Mouse (Mus musculus) forelimb bud, embryonic 11.5 days (tissue): ENCODE results near the gene Gm5168.
"Not testable (repeated sequence)": the region's sequence is repeated elsewhere in the genome, so short reads cannot be mapped to it uniquely, and the experiment has no call there.

Experiments
- DNase-seq: peaks from one replicate; pipeline ENCODE4 v3.0.0-alpha.2; 2012; ENCODE audit warnings: low read depth, low spot score

The Gm5168 gene

DNA sequence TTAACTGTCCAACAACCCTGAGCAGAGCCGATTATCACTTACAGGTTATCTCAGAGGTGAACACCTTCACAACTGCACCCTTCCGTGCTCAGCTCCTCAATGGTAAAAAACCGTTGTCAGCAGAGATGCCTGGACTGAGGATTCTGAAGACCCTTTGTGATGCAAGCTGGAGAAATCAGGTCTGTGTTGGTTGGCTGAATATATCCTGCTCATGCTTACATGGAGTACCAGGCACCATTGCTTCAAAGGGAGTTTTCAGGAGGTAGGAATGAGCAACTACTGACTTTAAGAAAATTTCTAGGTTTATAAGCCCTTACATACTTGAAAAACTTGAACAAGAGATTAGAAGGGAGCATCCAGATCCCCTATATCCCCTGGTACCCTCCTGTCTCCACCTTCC is at the start of gene Gm5168:
Gene Gm5168, minus strand, starts transcription at position 101 of the 400 bp plus-strand sequence.
- DNase-seq, result not testable (repeated sequence)
